Comparison of ENCODE assay signal across 14 mouse cellular contexts in the genomic region with DNA sequence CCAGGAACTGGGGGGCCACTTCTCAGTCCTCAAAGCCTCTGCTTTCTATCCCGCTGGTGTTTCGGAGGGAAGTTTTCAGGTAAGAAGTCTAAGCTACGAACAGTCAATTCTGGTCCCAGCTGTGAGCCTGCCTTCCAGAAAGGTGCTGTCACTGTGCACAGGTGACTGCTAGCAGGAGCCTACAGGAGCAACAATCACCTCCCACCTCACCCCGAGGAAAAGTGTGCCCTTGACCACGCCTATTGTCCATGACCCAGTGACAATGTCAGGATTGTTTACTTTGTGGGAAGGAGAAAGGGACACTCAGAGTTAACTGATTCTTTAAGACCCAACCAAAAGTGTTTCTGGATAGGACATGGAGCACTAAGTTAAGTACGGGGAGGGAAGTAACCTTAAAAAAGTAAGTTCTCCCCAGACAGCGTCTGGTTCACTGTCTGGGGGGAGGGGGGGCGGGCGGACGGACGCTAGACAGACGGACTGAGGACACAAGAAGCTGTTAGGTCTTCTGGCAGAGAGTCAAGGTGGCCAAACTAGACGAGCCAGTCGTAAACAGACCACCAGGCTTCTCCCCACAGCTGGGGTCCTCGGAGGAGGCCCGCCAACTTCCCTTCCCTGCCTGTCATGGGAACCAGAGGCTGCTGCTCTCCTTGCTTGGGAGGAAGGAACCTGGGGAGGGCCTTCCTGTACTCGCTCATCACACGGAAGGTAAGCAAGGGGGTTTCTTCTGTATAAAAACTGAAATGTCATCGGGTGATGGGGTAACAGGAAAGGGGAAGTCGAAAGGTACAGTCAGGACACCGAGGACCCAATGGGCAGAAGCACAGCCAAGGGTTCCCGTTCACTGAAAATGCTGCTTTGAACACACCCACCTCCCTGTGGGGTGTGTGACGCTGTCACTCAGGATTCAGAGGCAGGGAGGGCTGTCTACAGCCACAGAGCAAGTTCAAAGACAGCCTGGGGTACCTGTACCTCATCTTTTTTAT. TPM values are rescaled to one million over a fixed set of nuclear protein-coding genes. Genes with fewer than 3 reads are reported as not detected.
DNase-seq lines count a peak whose midpoint lies in the region; ATAC-seq and TF ChIP-seq lines count a peak whose summit lies in the region.
"Had no signal": no experiment of that assay in that cellular context is flagged by ENCODE, and none has a peak within 500 bp of the region (broad histone marks: within the 10 kb centered on the region; RNA-seq: fewer than 3 reads in every experiment).

No protein-coding gene starts in this region.

- no peak overlapping the region for H3K9ac ChIP-seq in liver, embryonic 12.5 days
- H3K9ac ChIP-seq in ES-E14 (ENCODE audit: insufficient read depth, low read depth, low read length, poor library complexity, severe bottlenecking) = no peak overlapping the region
- H3K9ac ChIP-seq in liver, embryonic 16.5 days (ENCODE audit: low read depth, low read length) = no peak overlapping the region
- H3K9ac ChIP-seq: embryonic facial prominence, embryonic 12.5 days; neural tube, embryonic 13.5 days had no signal

- H3K9me3 ChIP-seq in liver, embryonic 12.5 days (replicated peaks) = no peaks in the 10 kb centered on the region
- no peaks in the 10 kb centered on the region for H3K9me3 ChIP-seq in ES-E14 (ENCODE audit: control insufficient read depth, insufficient read depth, low read depth, low read length)
- H3K9me3 ChIP-seq in liver, embryonic 16.5 days (replicated peaks; ENCODE audit: control insufficient read depth, low read length) = no peaks in the 10 kb centered on the region
- H3K9me3 ChIP-seq: embryonic facial prominence, embryonic 12.5 days; hindbrain, embryonic 10.5 days; neural tube, embryonic 13.5 days had no signal

- 53% methylated on average over 23 of the region's 23 CpGs for WGBS in liver, embryonic 12.5 days (ENCODE audit: insufficient replicate concordance)
- 50% methylated on average over 23 of the region's 23 CpGs for WGBS in liver, embryonic 16.5 days (ENCODE audit: insufficient replicate concordance)

- in situ Hi-C loops in ES-E14 (cut with MboI; ENCODE audit: low sequenced_read_pairs in 2 of 2, unreplicated experiment in 2 of 2) = no loop called here

- H3K4me2 ChIP-seq in liver, embryonic 12.5 days = no peak overlapping the region
- H3K4me2 ChIP-seq in liver, embryonic 16.5 days (ENCODE audit: low read depth, low read length) = no peak overlapping the region
- H3K4me2 ChIP-seq: embryonic facial prominence, embryonic 12.5 days; neural tube, embryonic 13.5 days had no signal

- H3K4me3 ChIP-seq in liver, embryonic 12.5 days = no peak overlapping the region
- H3K4me3 ChIP-seq in ES-E14 (ENCODE audit: insufficient read depth in 1 of 2, low read depth in 1 of 2, low read length in 2 of 2, poor library complexity in 1 of 2, severe bottlenecking in 1 of 2) = 0 out of 4 replicates have a peak overlapping the region, but pooled peaks of 1 of the 2 experiments have one; percentile 1
- no peak overlapping the region for H3K4me3 ChIP-seq in liver, embryonic 16.5 days (ENCODE audit: low read depth, low read length)
- H3K4me3 ChIP-seq: embryonic facial prominence, embryonic 12.5 days; hindbrain, embryonic 10.5 days; neural tube, embryonic 13.5 days had no signal

- H3K4me1 ChIP-seq in liver, embryonic 12.5 days = peaks cover 44% of the 10 kb centered on the region
- peaks cover 6 to 25% of the 10 kb centered on the region in 2 experiments; a peak in 3 of 4 replicates for H3K4me1 ChIP-seq in ES-E14 (ENCODE audit: control insufficient read depth in 2 of 2, insufficient read depth in 2 of 2, low read length in 2 of 2, poor library complexity in 1 of 2)
- peaks cover 15% of the 10 kb centered on the region for H3K4me1 ChIP-seq in liver, embryonic 16.5 days (ENCODE audit: control insufficient read depth, low read depth, low read length)
- H3K4me1 ChIP-seq: embryonic facial prominence, embryonic 12.5 days; hindbrain, embryonic 10.5 days; neural tube, embryonic 13.5 days had no signal

- DNase-seq in liver = no peak
- DNase-seq in 416B (ENCODE audit: low read depth) = peak; percentile 77
- no peak for DNase-seq in ES-E14 (ENCODE audit: low read depth, low spot score)
- no peak for DNase-seq in urinary bladder, postnatal 14 days (ENCODE audit: low spot score)
- DNase-seq in cerebellum, adult 8-10 months = no peak
- DNase-seq in urinary bladder, postnatal 10 days (ENCODE audit: low spot score) = no peak
- DNase-seq: heart, adult 11 months had no signal

- H3K27me3 ChIP-seq in liver, embryonic 12.5 days (replicated peaks) = no peaks in the 10 kb centered on the region
- H3K27me3 ChIP-seq in liver, embryonic 16.5 days (ENCODE audit: control insufficient read depth, insufficient read depth, low read depth, low read length) = no peaks in the 10 kb centered on the region
- H3K27me3 ChIP-seq: embryonic facial prominence, embryonic 12.5 days; neural tube, embryonic 13.5 days had no signal

- no peak for ATAC-seq in liver, embryonic 12.5 days
- no peak for ATAC-seq in liver, embryonic 16.5 days (ENCODE audit: low read depth)
- ATAC-seq: forebrain, embryonic 14.5 days had no signal

- peak overlapping the region; percentile 30 for H3K27ac ChIP-seq in liver, embryonic 12.5 days
- H3K27ac ChIP-seq in ES-E14 (ENCODE audit: insufficient read depth, low read depth, low read length, poor library complexity, severe bottlenecking) = peak overlapping the region; percentile 3; the same call in 1 of the 2 replicates
- 0 out of 2 replicates have a peak overlapping the region, but pooled peaks have one; percentile 48 for H3K27ac ChIP-seq in liver, embryonic 16.5 days (ENCODE audit: low read length)
- H3K27ac ChIP-seq: embryonic facial prominence, embryonic 12.5 days; hindbrain, embryonic 10.5 days; kidney, postnatal 0 days; neural tube, embryonic 13.5 days had no signal

- peaks cover 50% of the 10 kb centered on the region for H3K36me3 ChIP-seq in liver, embryonic 12.5 days
- peaks cover 28% of the 10 kb centered on the region for H3K36me3 ChIP-seq in ES-E14 (ENCODE audit: control insufficient read depth, insufficient read depth, low read length, poor library complexity, severe bottlenecking)
- peaks cover 17% of the 10 kb centered on the region for H3K36me3 ChIP-seq in liver, embryonic 16.5 days (ENCODE audit: control insufficient read depth, insufficient read depth)

TF ChIP-seq in ES-E14, 5 proteins besides CTCF, POLR2A, EP300 and RAD21:
- TF ChIP-seq HCFC1 (IDR thresholded peaks at IDR 0.05; ENCODE audit: borderline replicate concordance, insufficient read depth, low read length) = no peak
- TF ChIP-seq MAFK (IDR thresholded peaks at IDR 0.05; ENCODE audit: insufficient read depth, low read depth, low read length) = no peak
- TF ChIP-seq CHD2 (IDR thresholded peaks at IDR 0.05; ENCODE audit: low read depth, low read length) = no peak
- TF ChIP-seq ZNF384 (IDR thresholded peaks at IDR 0.05; ENCODE audit: low read depth, low read length) = no peak
- TF ChIP-seq ZC3H11A (IDR thresholded peaks at IDR 0.05; ENCODE audit: borderline replicate concordance, low read depth, low read length) = no peak

RNA-seq across cellular contexts. Expression of gene Selplg, which starts 9.1 kb away (rescaled TPM):
- 10.8 and 11.6 TPM in 2 replicates for polyA plus RNA-seq in liver, embryonic 12.5 days (2016; fragmentation: Nextera tagmentation; extraction: Ambion mirVana)
- total RNA-seq in ES-E14 (2012; rRNA removed) = 0.31 and 1.3 TPM in 2 replicates
- polyA plus RNA-seq in liver, embryonic 16.5 days (2015; fragmentation: Nextera tagmentation; extraction: Ambion mirVana) = 14.1 and 15.4 TPM in 2 replicates

RNA-seq across cellular contexts. Expression of gene Tmem119, which starts 41.2 kb away (rescaled TPM):
- 7.2 and 9.8 TPM in 2 replicates for polyA plus RNA-seq in liver, embryonic 12.5 days (2016; fragmentation: Nextera tagmentation; extraction: Ambion mirVana)
- 3.3 and 7.1 TPM in 2 replicates for total RNA-seq in ES-E14 (2012; rRNA removed)
- polyA plus RNA-seq in liver, embryonic 16.5 days (2015; fragmentation: Nextera tagmentation; extraction: Ambion mirVana) = 3.6 and 4.5 TPM in 2 replicates
